Mouse (Mus musculus): Measurements from ENCODE around the gene Fgf13. TPM values are rescaled to one million over a fixed set of nuclear protein-coding genes. Genes with fewer than 3 reads are reported as not detected.

Gene Fgf13
- polyA plus RNA-seq, 1 experiment: 2.0 TPM

DNA sequence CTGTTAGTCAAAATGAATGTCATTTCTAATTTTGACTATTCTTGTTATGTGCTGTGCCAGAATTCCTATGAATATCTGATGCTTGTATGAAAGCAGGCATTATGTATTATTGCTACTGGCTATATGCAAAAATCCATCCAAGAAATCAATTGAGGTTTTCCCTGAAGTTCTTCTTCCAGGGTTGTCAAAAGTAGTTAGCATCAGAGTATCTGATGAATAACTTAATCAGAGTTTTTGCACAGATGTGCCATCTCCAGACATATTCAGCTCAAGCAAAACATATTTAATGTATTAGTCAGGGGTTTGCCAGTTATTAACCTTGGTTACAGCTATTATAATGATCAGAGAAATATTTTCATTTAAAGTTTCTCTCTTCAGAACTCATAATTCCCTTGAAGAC is 454.7 kb downstream of the Fgf13 start:
- Histone ChIP-seq H3K4me3 (replicated peaks; ENCODE audit: control insufficient read depth, low read depth, low read length) (no peak overlapping the region), H3K4me1 (ENCODE audit: control insufficient read depth, insufficient read depth, low read length) (no peaks in the 10 kb centered on the region), H3K27ac (ENCODE audit: control insufficient read depth, insufficient read depth, low read depth, low read length, poor library complexity) (no peak overlapping the region)
- TF ChIP-seq POLR2A (IDR thresholded peaks at IDR 0.05; ENCODE audit: borderline replicate concordance, control insufficient read depth, low read depth, low read length) (no peak), CTCF (IDR thresholded peaks at IDR 0.05; ENCODE audit: control insufficient read depth, insufficient read depth, low read length) (no peak)

GRCm38 (mm10) chrX:59085928-59086327 is 481.9 kb downstream of the Fgf13 start:
- Histone ChIP-seq H3K4me1 (ENCODE audit: control insufficient read depth, insufficient read depth, low read length) (no peaks in the 10 kb centered on the region), H3K27ac (ENCODE audit: control insufficient read depth, insufficient read depth, low read depth, low read length, poor library complexity) (no peak overlapping the region), H3K4me3 (replicated peaks; ENCODE audit: control insufficient read depth, low read depth, low read length) (no peak overlapping the region)
- no peak for TF ChIP-seq CTCF (IDR thresholded peaks at IDR 0.05; ENCODE audit: control insufficient read depth, insufficient read depth, low read length)
- no peak for TF ChIP-seq POLR2A (IDR thresholded peaks at IDR 0.05; ENCODE audit: borderline replicate concordance, control insufficient read depth, low read depth, low read length)
- WGBS: 84% methylated on average over 3 of the region's 3 CpGs

GRCm38 (mm10) chrX:59080427-59080826 is 487.4 kb downstream of the Fgf13 start:
- Histone ChIP-seq H3K4me1 (ENCODE audit: control insufficient read depth, insufficient read depth, low read length) (no peaks in the 10 kb centered on the region), H3K27ac (ENCODE audit: control insufficient read depth, insufficient read depth, low read depth, low read length, poor library complexity) (no peak overlapping the region), H3K4me3 (replicated peaks; ENCODE audit: control insufficient read depth, low read depth, low read length) (no peak overlapping the region)
- TF ChIP-seq CTCF (IDR thresholded peaks at IDR 0.05; ENCODE audit: control insufficient read depth, insufficient read depth, low read length) (no peak), POLR2A (IDR thresholded peaks at IDR 0.05; ENCODE audit: borderline replicate concordance, control insufficient read depth, low read depth, low read length) (no peak)

GRCm38 (mm10) chrX:59072083-59072482 is 495.8 kb downstream of the Fgf13 start:
- no peak overlapping the region for H3K27ac ChIP-seq (ENCODE audit: control insufficient read depth, insufficient read depth, low read depth, low read length, poor library complexity)
- H3K4me1 ChIP-seq (ENCODE audit: control insufficient read depth, insufficient read depth, low read length): no peaks in the 10 kb centered on the region
- no peak overlapping the region for H3K4me3 ChIP-seq (replicated peaks; ENCODE audit: control insufficient read depth, low read depth, low read length)
- 75% methylated on average over 3 of the region's 3 CpGs for WGBS
- TF ChIP-seq POLR2A (IDR thresholded peaks at IDR 0.05; ENCODE audit: borderline replicate concordance, control insufficient read depth, low read depth, low read length) (no peak), CTCF (IDR thresholded peaks at IDR 0.05; ENCODE audit: control insufficient read depth, insufficient read depth, low read length) (no peak)

DNA sequence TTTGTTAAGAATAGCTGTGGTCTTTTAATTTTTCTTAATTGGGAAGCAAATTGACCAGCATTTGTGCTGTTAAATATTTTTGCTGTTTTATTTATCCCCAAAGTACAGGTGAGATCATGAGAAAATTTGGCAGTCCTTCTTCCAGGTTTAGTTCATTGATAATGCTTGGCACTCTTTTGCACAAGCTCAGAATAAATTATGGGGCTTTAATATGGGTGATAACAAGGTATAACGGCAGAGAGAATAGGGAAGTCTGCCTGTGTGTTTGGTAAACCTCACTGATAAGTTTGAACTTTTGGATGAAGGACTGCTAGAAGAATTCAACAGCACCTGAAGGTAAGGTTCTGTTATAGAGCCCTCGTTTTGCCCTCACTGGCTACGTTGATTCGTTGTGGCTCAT is 504.7 kb downstream of the Fgf13 start:
- Histone ChIP-seq H3K4me1 (ENCODE audit: control insufficient read depth, insufficient read depth, low read length) (no peaks in the 10 kb centered on the region), H3K4me3 (replicated peaks; ENCODE audit: control insufficient read depth, low read depth, low read length) (no peak overlapping the region), H3K27ac (ENCODE audit: control insufficient read depth, insufficient read depth, low read depth, low read length, poor library complexity) (no peak overlapping the region)
- 65% methylated on average over 4 of the region's 4 CpGs for WGBS
- TF ChIP-seq POLR2A (IDR thresholded peaks at IDR 0.05; ENCODE audit: borderline replicate concordance, control insufficient read depth, low read depth, low read length) (no peak), CTCF (IDR thresholded peaks at IDR 0.05; ENCODE audit: control insufficient read depth, insufficient read depth, low read length) (no peak)

DNA sequence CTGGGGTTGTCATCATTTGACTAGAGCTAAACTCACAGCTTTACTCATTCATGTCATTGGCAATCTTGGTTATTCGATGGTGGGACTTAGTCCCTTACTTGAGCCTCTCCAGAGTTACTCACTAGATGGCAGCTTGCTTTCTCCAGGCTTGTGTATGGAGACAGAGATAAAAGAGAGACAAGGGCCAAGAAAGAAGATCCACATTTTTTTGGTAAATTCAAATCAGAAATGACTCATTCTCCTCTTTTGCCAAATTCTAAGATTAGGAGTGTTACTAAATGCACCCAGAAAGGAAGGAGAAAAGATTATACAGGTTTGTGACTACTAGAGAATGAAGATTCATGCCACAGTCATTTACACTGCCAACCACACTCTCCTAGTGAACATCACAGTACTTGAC is 532.9 kb downstream of the Fgf13 start:
- H3K4me3 ChIP-seq (replicated peaks; ENCODE audit: control insufficient read depth, low read depth, low read length): no peak overlapping the region
- no peak for TF ChIP-seq CTCF (IDR thresholded peaks at IDR 0.05; ENCODE audit: control insufficient read depth, insufficient read depth, low read length)
- TF ChIP-seq POLR2A (IDR thresholded peaks at IDR 0.05; ENCODE audit: borderline replicate concordance, control insufficient read depth, low read depth, low read length): no peak
- no peak overlapping the region for H3K27ac ChIP-seq (ENCODE audit: control insufficient read depth, insufficient read depth, low read depth, low read length, poor library complexity)
- no peaks in the 10 kb centered on the region for H3K4me1 ChIP-seq (ENCODE audit: control insufficient read depth, insufficient read depth, low read length)
- WGBS: 57% methylated on average over 1 of the region's 1 CpGs
